Mouse (Mus musculus): ENCODE measurements around the gene Ap5s1.
A peak's percentile ranks its signal among the peaks of the same experiment; 100 is the strongest.

Gene Ap5s1

GRCm38 (mm10) chr2:131206778-131207177 lies at the start of gene Ap5s1:
Gene Ap5s1, plus strand, starts transcription at chr2:131207078.
- DNase-seq (ENCODE audit: low spot score): no peak

GRCm38 (mm10) chr2:131159491-131159910 lies 47.4 kb upstream of the Ap5s1 start:
- peak; percentile 47 for DNase-seq (ENCODE audit: low spot score)

- peak; percentile 97 for DNase-seq (ENCODE audit: low spot score)
Observed at GRCm38 (mm10) chr2:131159938-131160581, 46.8 kb upstream of the Ap5s1 start, which contains the start of gene 1700037H04Rik. Gene 1700037H04Rik, minus strand, starts transcription at chr2:131160081.

- peak; percentile 41 for DNase-seq (ENCODE audit: low spot score)
Observed at GRCm38 (mm10) chr2:131160671-131161111, 46.2 kb upstream of the Ap5s1 start.

GRCm38 (mm10) chr2:131163924-131164323 lies 43.0 kb upstream of the Ap5s1 start:
- DNase-seq (ENCODE audit: low spot score): no peak

GRCm38 (mm10) chr2:131166172-131166571 lies 40.7 kb upstream of the Ap5s1 start:
- no peak for DNase-seq (ENCODE audit: low spot score)

GRCm38 (mm10) chr2:131167984-131168383 lies 38.9 kb upstream of the Ap5s1 start:
- DNase-seq (ENCODE audit: low spot score): no peak

GRCm38 (mm10) chr2:131168914-131169313 lies 38.0 kb upstream of the Ap5s1 start:
- DNase-seq (ENCODE audit: low spot score): no peak

- DNase-seq (ENCODE audit: low spot score): no peak
Observed at GRCm38 (mm10) chr2:131170936-131171335, 35.9 kb upstream of the Ap5s1 start.

GRCm38 (mm10) chr2:131171401-131172104 lies 35.3 kb upstream of the Ap5s1 start:
- DNase-seq (ENCODE audit: low spot score): peak; percentile 83

- no peak for DNase-seq (ENCODE audit: low spot score)
Observed at GRCm38 (mm10) chr2:131172322-131172721, 34.6 kb upstream of the Ap5s1 start.

- DNase-seq (ENCODE audit: low spot score): peak; percentile 58
Observed at GRCm38 (mm10) chr2:131174700-131175099, 32.2 kb upstream of the Ap5s1 start.

GRCm38 (mm10) chr2:131175286-131175944 lies 31.5 kb upstream of the Ap5s1 start:
- DNase-seq (ENCODE audit: low spot score): no peak

- DNase-seq (ENCODE audit: low spot score): no peak
Observed at GRCm38 (mm10) chr2:131175945-131176309, 31.0 kb upstream of the Ap5s1 start.

GRCm38 (mm10) chr2:131176491-131176890 lies 30.4 kb upstream of the Ap5s1 start:
- peak; percentile 68 for DNase-seq (ENCODE audit: low spot score)

GRCm38 (mm10) chr2:131177932-131178331 lies 28.9 kb upstream of the Ap5s1 start:
- DNase-seq (ENCODE audit: low spot score): no peak

- peak; percentile 19 for DNase-seq (ENCODE audit: low spot score)
Observed at GRCm38 (mm10) chr2:131178828-131179245, 28.0 kb upstream of the Ap5s1 start.

GRCm38 (mm10) chr2:131179246-131179886 lies 27.5 kb upstream of the Ap5s1 start:
- DNase-seq (ENCODE audit: low spot score): peak; percentile 64

- DNase-seq (ENCODE audit: low spot score): peak; percentile 84
Observed at GRCm38 (mm10) chr2:131179990-131180587, 26.8 kb upstream of the Ap5s1 start, which contains the start of gene Cenpb. Gene Cenpb, minus strand, starts transcription at chr2:131180067.

GRCm38 (mm10) chr2:131186343-131186742 lies 20.5 kb upstream of the Ap5s1 start:
- DNase-seq (ENCODE audit: low spot score): no peak

GRCm38 (mm10) chr2:131186771-131187601 lies 19.9 kb upstream of the Ap5s1 start, which contains the start of the genes Cdc25b and Spef1:
Gene Cdc25b, plus strand, starts transcription at chr2:131186949.
Gene Spef1, minus strand, starts transcription at chr2:131187282.
- DNase-seq (ENCODE audit: low spot score): peak; percentile 91
